Mouse (Mus musculus) cortical plate, adult 2 months (tissue): ENCODE measurements around the gene Lypd3.

Source experiments
- CTCF ChIP-seq: fragments of 200-500 bp; IDR thresholded peaks from 2 replicates; pipeline ENCODE4 v1.5.1; 2011; ENCODE audit warnings: mild to moderate bottlenecking, control low read depth, low read length; ENCODE audit not compliant: insufficient read depth; ENCODE audit errors: extremely low read depth
- POLR2A ChIP-seq: fragments of 200-500 bp; IDR thresholded peaks from 2 replicates; pipeline ENCODE4 v1.6.1; 2011; ENCODE audit warnings: mild to moderate bottlenecking, low read length, control low read depth; ENCODE audit not compliant: insufficient read depth; ENCODE audit errors: extremely low read depth

- no peak for TF ChIP-seq CTCF
- no peak for TF ChIP-seq POLR2A
Measured at GRCm38 (mm10) chr7:24638026-24638856, 1.9 kb downstream of the Lypd3 start.
